Mouse (Mus musculus): ENCODE results near the gene Rab30. TPM values are rescaled to one million over a fixed set of nuclear protein-coding genes. Genes with fewer than 3 reads are reported as not detected.

Gene Rab30
- polyA plus RNA-seq, 1 experiment = 15.3 TPM

DNA sequence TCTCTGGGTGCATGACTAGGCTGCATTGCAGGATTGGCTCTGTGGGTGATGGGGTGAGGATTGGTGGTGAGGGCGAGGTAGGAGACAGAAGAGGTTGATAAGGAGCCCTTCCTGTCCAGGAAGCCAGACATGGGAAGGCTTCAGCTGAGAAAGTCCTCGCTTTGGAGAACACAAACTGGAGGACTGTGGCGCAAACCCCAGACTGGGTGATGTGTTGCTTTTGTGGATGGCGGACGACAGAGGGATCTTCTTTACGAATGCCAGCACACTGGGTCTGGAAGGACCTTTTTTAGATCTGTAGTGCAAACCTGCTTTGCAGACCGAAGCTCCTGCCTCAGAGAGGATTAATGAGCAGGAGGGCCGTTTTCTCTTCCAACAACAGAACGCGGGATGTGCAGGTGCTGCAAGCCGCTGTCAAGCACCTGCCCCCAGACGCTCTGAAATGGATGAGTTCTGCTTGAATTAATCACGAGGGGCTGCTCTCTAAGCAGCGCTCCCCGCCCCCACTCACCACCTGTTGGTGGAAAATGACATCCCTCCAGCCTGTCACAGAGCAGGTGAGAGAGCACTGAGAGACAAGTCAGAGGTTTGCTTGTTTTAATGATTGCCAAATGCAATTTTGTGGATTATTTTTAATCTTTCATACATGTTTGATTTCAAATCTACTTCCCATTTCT, 65.2 kb downstream of the Rab30 start:
- Histone ChIP-seq H3K4me1 (ENCODE audit: control insufficient read depth, insufficient read depth, low read length) (peaks cover 3% of the 10 kb centered on the region), H3K4me3 (ENCODE audit: insufficient read depth, low read length) (no peak overlapping the region), H3K27ac (ENCODE audit: insufficient read depth, low read length) (no peak overlapping the region)
- TF ChIP-seq POLR2A (IDR thresholded peaks at IDR 0.05; ENCODE audit: extremely low read depth, insufficient read depth, low read length) (no peak), CTCF (IDR thresholded peaks at IDR 0.05; ENCODE audit: extremely low read depth, insufficient read depth, low read length) (no peak)

DNA sequence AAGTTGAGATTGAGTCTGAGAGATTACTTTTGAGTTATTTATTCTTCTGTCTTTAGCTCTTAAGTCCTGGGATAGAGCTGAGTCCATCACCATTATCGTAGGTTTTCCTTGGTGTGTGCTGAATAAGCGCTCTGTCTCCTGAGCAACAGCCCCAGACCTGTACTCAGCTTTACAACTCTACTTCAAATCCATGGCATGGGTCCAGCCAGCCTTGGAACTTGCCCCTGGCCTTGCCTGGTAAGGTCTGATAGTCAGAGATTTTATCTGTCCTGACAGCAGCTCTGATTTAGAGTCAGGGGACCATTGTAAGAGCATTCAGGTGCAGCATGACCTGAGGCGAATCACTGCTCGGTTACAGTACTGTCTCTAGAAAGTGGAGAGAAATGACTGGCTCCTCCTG, 66.1 kb downstream of the Rab30 start:
- TF ChIP-seq CTCF (IDR thresholded peaks at IDR 0.05; ENCODE audit: extremely low read depth, insufficient read depth, low read length) (no peak), POLR2A (IDR thresholded peaks at IDR 0.05; ENCODE audit: extremely low read depth, insufficient read depth, low read length) (no peak)
- Histone ChIP-seq H3K27ac (ENCODE audit: insufficient read depth, low read length) (no peak overlapping the region), H3K4me3 (ENCODE audit: insufficient read depth, low read length) (no peak overlapping the region), H3K4me1 (ENCODE audit: control insufficient read depth, insufficient read depth, low read length) (peaks cover 3% of the 10 kb centered on the region)

DNA sequence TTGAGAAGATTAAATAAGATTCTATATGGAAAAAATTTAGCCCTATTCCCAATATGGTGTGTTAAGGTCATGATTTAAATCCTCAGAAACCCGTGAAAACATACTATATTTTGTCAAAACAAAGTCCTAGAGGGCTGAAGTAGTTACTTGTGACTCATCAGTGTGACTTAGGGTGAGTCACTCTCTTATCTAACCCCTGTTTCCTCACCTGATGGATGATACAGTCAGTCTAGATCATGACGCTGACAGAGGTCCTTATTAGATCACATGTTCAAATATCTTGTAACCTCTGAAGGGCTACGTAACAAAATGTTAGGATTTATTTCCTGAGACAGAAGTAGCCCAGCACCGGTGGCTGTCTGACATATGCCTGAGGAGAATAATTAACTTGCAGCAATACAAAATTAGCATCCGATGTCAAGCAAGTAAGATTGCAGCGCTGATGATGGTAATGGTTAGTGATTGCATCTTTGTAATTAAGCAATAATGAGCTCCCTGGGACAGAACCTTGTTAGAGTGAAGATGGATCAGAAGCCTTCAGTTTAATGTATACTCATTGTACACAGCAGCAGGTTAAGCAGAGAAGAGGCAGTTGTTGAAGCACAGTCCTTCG, 70.4 kb downstream of the Rab30 start:
- H3K4me3 ChIP-seq (ENCODE audit: insufficient read depth, low read length) = no peak overlapping the region
- H3K4me1 ChIP-seq (ENCODE audit: control insufficient read depth, insufficient read depth, low read length) = no peaks in the 10 kb centered on the region
- TF ChIP-seq CTCF (IDR thresholded peaks at IDR 0.05; ENCODE audit: extremely low read depth, insufficient read depth, low read length) = no peak
- no peak for TF ChIP-seq POLR2A (IDR thresholded peaks at IDR 0.05; ENCODE audit: extremely low read depth, insufficient read depth, low read length)
- H3K27ac ChIP-seq (ENCODE audit: insufficient read depth, low read length) = no peak overlapping the region

DNA sequence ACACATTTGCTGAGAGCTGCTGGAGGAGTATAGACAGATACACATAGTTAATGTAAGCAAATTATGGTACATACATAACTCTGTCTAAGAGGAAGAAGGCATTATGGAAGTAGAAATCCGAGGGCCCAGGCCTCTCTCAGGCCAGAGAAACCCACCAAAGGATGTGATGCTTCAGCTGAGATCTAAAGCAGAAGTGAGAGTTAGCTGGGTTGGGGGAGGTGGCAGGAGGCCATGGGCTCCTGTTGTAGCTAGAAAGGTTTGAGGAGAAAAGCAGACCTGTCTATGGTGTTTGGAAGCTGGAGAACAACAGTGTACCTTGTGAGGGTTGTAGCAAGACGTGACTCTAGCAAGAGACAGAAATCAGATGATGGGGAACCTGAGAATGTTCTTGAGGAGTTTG, 75.8 kb downstream of the Rab30 start:
- no peak overlapping the region for H3K27ac ChIP-seq (ENCODE audit: insufficient read depth, low read length)
- H3K4me1 ChIP-seq (ENCODE audit: control insufficient read depth, insufficient read depth, low read length) = no peaks in the 10 kb centered on the region
- no peak for TF ChIP-seq POLR2A (IDR thresholded peaks at IDR 0.05; ENCODE audit: extremely low read depth, insufficient read depth, low read length)
- no peak for TF ChIP-seq CTCF (IDR thresholded peaks at IDR 0.05; ENCODE audit: extremely low read depth, insufficient read depth, low read length)
- H3K4me3 ChIP-seq (ENCODE audit: insufficient read depth, low read length) = no peak overlapping the region

DNA sequence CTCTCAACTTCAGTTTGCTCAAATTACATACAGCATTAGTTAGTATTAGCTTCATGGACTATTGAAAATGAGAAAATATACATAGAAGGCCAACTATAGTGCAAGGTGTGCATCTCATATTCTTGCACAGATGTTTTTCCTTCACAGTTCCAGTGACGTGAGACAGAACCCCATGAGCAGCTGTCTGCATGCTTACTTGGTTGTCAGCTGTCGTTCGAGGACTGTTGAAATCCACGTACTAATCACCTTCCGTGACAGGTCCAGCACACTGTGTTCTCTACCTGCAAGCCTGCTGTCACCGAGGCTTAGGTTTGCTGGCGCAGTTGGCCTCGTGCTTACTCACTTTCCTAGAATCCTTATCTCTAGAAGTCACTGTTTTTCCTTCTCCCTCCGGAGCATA, 76.5 kb downstream of the Rab30 start:
- no peaks in the 10 kb centered on the region; the same call in 1 of the 2 replicates for H3K4me1 ChIP-seq (ENCODE audit: control insufficient read depth, insufficient read depth, low read length)
- H3K4me3 ChIP-seq (ENCODE audit: insufficient read depth, low read length) = no peak overlapping the region
- no peak overlapping the region for H3K27ac ChIP-seq (ENCODE audit: insufficient read depth, low read length)
- no peak for TF ChIP-seq CTCF (IDR thresholded peaks at IDR 0.05; ENCODE audit: extremely low read depth, insufficient read depth, low read length)
- no peak for TF ChIP-seq POLR2A (IDR thresholded peaks at IDR 0.05; ENCODE audit: extremely low read depth, insufficient read depth, low read length)

DNA sequence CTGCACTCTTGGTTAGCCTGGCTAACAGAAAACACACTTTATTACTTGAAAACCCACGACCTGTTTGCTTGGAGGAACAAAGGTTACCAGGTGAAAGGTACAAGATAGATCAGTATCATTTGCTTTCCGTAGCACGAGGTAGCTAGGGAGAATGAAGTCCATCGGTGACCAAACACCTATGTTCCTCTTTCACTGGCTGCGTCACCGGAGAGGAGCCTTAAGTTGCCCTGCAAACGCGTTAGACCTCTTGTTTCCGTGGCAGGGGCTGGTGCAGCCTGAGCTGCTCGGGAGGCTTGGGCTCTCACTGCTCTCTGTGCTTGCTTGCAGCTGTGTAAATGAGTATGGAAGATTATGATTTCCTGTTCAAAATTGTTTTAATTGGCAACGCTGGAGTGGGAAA, 78.3 kb downstream of the Rab30 start:
- Histone ChIP-seq H3K4me1 (ENCODE audit: control insufficient read depth, insufficient read depth, low read length) (no peaks in the 10 kb centered on the region; the same call in 1 of the 2 replicates), H3K4me3 (ENCODE audit: insufficient read depth, low read length) (no peak overlapping the region), H3K27ac (ENCODE audit: insufficient read depth, low read length) (no peak overlapping the region)
- TF ChIP-seq CTCF (IDR thresholded peaks at IDR 0.05; ENCODE audit: extremely low read depth, insufficient read depth, low read length) = no peak
- TF ChIP-seq POLR2A (IDR thresholded peaks at IDR 0.05; ENCODE audit: extremely low read depth, insufficient read depth, low read length) = no peak

DNA sequence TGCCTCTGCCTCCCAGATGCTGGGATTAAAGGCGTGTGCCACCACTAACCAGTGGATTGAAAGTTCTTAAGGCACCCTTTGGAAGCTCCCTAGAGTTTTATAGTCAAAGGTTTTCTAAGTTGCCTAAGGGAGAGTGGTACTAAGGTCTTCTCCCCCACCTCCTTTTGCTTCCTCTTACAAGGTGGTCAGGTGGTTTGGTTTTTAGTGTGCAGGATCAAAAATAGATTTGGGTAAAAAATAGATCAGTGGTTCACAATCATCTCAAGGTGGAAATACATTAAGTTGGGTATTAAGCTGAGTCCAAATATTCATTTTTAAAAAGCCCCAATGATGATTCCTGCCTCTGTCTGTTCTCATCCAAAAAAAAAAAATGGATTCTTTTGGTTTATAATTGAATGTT, 79.0 kb downstream of the Rab30 start:
- no peak for TF ChIP-seq CTCF (IDR thresholded peaks at IDR 0.05; ENCODE audit: extremely low read depth, insufficient read depth, low read length)
- no peak for TF ChIP-seq POLR2A (IDR thresholded peaks at IDR 0.05; ENCODE audit: extremely low read depth, insufficient read depth, low read length)
- no peak overlapping the region for H3K27ac ChIP-seq (ENCODE audit: insufficient read depth, low read length)
- no peaks in the 10 kb centered on the region; the same call in 1 of the 2 replicates for H3K4me1 ChIP-seq (ENCODE audit: control insufficient read depth, insufficient read depth, low read length)
- H3K4me3 ChIP-seq (ENCODE audit: insufficient read depth, low read length) = no peak overlapping the region

DNA sequence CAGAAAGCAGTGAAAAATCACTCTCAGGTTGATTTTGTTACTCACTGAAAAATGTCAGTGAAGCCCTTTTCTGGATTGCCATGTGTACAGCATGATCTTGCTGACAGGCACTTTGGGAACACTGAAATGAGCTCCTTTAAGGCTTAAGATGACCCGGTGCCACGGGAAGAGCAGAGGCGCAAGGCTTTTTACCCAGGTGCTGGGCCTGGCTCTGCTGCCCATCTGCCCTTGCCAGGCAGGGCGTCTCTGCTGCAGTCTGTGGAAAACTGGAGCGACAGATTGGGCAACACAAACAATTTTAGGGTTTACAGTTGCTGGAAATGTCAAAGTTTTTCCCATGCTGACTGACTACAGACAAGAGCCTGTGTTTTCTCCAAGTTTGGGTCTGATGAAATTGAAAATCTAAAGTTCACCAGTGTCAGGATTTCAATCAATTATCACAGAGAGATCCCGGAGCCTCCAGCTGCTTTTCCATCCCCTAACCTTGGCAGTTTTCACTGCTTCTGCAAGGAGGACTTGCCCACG, 79.6 kb downstream of the Rab30 start:
- Histone ChIP-seq H3K4me1 (ENCODE audit: control insufficient read depth, insufficient read depth, low read length) (no peaks in the 10 kb centered on the region; the same call in 1 of the 2 replicates), H3K4me3 (ENCODE audit: insufficient read depth, low read length) (no peak overlapping the region), H3K27ac (ENCODE audit: insufficient read depth, low read length) (no peak overlapping the region; the same call in 1 of the 2 replicates)
- TF ChIP-seq POLR2A (IDR thresholded peaks at IDR 0.05; ENCODE audit: extremely low read depth, insufficient read depth, low read length) (no peak), CTCF (IDR thresholded peaks at IDR 0.05; ENCODE audit: extremely low read depth, insufficient read depth, low read length) (no peak)

DNA sequence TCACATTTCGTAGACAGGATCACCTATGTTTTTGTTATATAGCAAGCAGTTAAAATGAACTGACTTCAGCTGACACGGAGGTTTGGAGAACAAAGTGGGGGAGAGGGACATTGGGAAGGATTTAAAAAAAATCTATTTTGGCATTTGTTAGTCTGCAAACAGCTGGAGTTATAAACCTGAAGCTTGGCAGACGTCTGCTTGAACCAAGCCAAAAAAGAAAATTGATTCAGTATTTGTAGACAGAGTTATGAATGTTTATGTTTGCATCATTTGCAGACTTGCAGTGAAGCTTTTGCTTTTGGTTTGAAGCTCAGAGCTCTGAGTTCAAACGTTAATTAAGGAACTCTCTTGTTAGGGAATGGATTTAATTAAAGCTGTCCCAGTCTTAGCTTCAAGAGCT, 80.5 kb downstream of the Rab30 start:
- no peak overlapping the region for H3K4me3 ChIP-seq (ENCODE audit: insufficient read depth, low read length)
- H3K4me1 ChIP-seq (ENCODE audit: control insufficient read depth, insufficient read depth, low read length) = no peaks in the 10 kb centered on the region; the same call in 1 of the 2 replicates
- no peak for TF ChIP-seq POLR2A (IDR thresholded peaks at IDR 0.05; ENCODE audit: extremely low read depth, insufficient read depth, low read length)
- TF ChIP-seq CTCF (IDR thresholded peaks at IDR 0.05; ENCODE audit: extremely low read depth, insufficient read depth, low read length) = no peak
- no peak overlapping the region for H3K27ac ChIP-seq (ENCODE audit: insufficient read depth, low read length)
